Mouse (Mus musculus): ENCODE data around the gene Hist1h2bq.
"Not testable (repeated sequence)": the region's sequence is repeated elsewhere in the genome, so short reads cannot be mapped to it uniquely, and the experiment has no call there.

Gene Hist1h2bq

GRCm38 (mm10) chr13:21787760-21788593 is 22.0 kb downstream of the Hist1h2bq start:
- no peak for DNase-seq

DNA sequence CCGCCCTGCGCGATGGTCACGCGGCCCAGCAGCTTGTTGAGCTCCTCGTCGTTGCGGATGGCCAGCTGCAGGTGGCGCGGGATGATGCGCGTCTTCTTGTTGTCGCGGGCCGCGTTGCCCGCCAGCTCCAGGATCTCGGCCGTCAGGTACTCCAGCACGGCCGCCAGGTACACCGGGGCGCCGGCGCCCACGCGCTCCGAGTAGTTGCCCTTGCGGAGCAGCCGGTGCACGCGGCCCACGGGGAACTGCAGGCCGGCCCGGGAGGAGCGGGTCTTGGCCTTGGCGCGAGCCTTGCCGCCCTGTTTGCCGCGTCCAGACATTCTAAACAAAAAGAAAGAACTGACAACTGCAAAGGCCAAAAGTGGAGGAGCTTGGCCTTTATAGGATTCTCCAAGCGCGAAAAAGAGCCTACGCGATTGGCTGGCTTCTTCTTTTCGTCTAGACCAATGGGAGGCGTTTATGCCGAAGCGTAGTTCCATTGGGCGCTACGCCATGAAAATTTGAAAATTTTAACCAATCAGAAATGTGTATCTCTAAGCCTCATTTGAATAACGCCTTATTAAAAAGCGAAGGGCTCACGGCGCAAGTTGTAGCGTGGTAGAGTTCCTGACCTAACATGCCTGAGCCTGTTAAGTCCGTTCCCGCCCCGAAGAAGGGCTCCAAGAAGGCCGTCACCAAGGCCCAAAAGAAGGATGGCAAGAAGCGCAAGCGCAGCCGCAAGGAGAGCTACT is 22.9 kb downstream of the Hist1h2bq start, which contains the start of the genes Hist1h2an and Hist1h2bp:
TSS of gene Hist1h2an (minus strand) at position 320 of the 731 bp plus-strand sequence.
TSS of gene Hist1h2bp (plus strand) at position 563 of the 731 bp plus-strand sequence.
- DNase-seq = peak; percentile 95

- no peak for DNase-seq
Observed at GRCm38 (mm10) chr13:21786189-21786898, 23.7 kb downstream of the Hist1h2bq start.

GRCm38 (mm10) chr13:21784311-21784710 is 25.7 kb downstream of the Hist1h2bq start:
- DNase-seq = no peak

GRCm38 (mm10) chr13:21783734-21784161 is 26.2 kb downstream of the Hist1h2bq start:
- DNase-seq = peak; percentile 28

- DNase-seq = peak; percentile 76
Observed at GRCm38 (mm10) chr13:21783255-21783617, 26.8 kb downstream of the Hist1h2bq start, which contains the start of gene Hist1h3i. Gene Hist1h3i (minus strand): TSS chr13:21783370.

GRCm38 (mm10) chr13:21782361-21783254 is 27.4 kb downstream of the Hist1h2bq start:
- DNase-seq = not testable (repeated sequence)

DNA sequence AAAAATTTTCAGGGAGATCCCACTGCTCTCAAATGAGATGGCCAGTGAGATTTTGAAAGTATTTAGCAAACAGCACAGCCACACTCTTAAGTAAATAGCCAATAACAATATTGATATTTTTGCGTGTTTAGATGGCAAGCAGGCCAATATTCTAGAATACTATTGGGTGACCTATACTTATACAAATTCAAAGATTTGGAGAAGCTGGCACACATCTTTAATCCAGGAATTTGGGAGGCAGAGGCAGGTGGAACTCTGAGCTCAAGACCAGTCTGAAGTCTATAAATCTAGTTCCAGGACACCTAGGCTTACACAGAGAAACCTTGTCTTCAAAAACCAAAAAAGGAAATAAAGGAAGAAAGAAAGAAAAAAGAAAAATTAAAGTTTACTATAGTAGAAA is 28.4 kb downstream of the Hist1h2bq start:
- no peak for DNase-seq

- no peak for DNase-seq
Observed at GRCm38 (mm10) chr13:21781021-21781555, 28.9 kb downstream of the Hist1h2bq start.

DNA sequence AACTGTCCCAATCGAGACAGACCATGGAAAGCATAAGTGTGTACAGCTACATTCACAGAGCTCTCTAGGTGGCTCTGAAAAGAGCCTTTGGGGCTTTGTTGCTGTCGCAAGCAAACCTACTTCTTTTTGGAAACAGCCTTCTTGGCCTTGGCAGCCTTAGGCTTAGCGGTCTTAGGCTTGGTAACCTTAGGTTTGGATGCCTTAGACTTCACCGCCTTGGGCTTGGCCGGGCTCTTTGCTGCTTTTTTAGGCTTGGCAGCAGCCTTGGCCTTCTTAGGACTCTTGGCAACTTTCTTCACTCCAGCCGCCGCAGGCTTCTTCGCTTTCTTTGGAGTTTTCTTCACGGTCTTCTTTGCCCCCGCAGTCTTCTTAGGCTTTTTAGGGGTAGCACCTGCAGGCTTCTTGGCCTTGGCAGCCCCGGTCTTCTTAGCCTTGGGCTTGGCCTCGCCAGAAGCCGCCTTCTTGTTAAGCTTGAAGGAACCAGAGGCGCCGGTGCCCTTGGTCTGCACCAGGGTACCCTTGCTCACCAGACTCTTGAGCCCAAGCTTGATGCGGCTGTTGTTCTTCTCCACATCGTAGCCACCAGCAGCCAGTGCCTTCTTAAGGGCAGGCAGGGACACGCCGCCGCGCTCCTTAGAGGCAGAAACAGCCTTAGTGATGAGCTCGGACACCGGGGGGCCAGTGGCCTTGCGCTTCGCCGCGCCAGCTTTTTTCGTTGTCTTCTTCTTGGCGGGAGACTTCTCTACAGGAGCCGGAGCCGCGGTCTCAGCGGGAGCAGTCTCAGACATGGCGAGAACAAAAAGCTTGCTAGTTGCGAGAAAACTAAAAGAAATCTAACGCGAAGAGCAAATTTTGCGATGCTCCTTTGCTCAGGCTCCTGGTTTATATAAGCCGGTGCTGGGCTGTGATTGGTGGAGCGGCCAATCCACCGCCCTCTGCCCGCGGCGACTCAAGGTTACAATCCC is 29.9 kb downstream of the Hist1h2bq start, which contains the start of gene Hist1h1b:
TSS of gene Hist1h1b (minus strand) at position 859 of the 965 bp plus-strand sequence.
- DNase-seq = peak; percentile 33

DNA sequence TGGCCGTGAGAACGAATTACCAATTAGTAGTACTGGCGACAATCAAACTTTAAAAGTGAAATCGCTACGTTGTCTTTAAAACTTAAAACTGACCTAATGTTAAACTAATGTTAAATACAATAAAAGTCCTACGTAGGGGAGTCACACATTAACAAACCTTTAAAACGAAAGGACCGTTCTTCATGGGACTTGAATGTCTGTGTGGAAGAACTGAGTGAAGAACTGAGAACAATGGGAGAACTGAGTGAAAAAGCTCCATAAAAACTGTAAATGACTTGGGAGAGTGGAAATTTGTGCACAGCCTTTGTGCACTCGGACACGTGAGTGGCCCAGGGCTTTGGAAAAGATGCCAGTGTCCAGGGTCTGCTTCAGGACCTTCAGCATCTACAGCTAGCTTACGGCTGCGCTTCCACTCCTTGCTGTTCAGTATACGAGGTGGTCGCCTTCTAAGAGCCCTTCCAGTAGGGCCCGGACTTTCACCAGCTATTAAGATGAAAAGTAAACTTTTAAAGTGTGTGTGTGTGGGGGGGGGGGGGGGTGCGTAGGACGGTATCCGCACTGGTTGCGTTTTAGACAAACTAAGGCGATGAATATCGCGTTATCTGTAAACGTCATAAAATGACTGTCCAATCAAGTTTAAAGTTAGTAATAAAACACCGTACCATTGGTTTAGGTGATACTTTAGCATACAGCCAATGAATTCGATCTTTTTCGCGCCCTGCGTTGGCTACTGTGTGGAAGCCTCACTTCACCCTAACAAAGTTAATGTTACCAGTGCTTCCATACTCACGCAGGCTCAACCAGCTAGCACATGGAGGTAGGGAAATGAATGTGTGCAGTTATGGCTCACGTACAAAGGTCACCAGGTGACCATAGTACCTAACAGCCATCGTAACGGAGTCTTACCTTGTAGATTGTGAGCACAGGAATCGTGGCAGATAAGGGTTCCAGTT is 30.9 kb downstream of the Hist1h2bq start:
- peak; percentile 67 for DNase-seq
